Mouse (Mus musculus): ENCODE results near the gene Mrpl18. TPM values are rescaled to one million over a fixed set of nuclear protein-coding genes. Genes with fewer than 3 reads are reported as not detected.

Gene Mrpl18
- 54.3 TPM for polyA plus RNA-seq (2017; shearing (Covaris generic))

DNA sequence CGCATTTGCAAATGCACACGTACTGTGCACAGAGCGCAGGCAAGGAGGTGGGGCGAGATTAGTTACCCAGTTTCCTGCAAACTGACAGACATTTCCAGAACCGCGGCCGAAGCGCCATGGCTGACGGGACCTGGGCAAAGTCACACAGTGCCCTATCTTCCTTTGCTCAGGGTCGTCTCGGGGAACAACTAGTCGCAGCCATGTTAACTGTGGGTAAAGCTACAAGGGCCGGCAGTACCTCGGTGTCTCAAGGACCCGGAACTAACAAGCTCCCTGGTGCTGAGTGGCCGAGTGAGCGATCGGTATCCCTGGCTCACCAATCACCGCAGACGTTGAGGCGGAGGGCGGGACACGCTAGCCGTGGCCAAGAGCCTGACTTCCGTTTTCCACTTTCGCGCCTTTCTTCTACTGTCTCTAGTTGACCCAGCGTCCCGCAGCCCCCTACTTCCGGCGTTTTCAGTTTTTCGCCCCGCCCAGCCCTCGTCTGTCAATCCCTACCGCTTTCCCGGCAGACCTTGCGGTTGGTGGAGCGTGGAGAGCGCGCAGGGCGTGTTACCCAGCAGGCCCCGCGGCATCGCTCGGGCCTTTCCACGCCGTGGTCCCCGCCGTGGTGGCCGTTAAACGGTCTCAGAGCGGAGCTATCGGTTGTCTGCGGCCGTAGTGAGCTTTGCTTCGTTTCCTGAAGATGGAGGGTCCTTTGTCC, at the start of gene Mrpl18:
Mrpl18 (minus strand) TSS at position 465 of the 703 bp plus-strand sequence.

DNA sequence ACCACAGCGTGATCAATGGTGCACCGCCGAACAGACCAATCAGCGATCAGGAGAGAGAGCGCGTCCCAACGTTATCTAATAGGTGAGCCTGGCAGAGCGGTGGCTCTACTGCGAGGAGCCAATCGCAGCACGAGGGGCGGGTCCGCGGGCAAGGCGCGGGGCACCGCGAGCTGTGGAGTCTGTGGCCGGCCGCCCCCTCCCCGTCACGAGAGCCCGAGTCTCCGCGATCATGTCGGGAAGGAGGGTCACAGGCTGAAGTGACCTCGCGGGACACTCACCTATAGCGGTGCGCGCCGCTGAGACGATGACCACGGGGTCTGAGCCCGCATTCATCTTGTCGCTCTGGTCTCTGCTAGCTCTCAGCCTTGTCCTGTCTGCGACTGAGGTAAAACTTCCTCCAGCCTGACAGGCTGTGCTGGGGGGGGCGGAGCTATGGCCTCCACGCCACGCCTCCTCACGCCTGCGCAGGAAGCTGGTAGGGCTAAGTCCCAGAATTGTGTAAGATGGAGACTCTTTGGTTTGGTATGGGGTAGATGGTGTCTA, 44.3 kb upstream of the Mrpl18 start, which contains the start of gene Acat2:
Acat2 (minus strand) TSS at position 417 of the 543 bp plus-strand sequence.

DNA sequence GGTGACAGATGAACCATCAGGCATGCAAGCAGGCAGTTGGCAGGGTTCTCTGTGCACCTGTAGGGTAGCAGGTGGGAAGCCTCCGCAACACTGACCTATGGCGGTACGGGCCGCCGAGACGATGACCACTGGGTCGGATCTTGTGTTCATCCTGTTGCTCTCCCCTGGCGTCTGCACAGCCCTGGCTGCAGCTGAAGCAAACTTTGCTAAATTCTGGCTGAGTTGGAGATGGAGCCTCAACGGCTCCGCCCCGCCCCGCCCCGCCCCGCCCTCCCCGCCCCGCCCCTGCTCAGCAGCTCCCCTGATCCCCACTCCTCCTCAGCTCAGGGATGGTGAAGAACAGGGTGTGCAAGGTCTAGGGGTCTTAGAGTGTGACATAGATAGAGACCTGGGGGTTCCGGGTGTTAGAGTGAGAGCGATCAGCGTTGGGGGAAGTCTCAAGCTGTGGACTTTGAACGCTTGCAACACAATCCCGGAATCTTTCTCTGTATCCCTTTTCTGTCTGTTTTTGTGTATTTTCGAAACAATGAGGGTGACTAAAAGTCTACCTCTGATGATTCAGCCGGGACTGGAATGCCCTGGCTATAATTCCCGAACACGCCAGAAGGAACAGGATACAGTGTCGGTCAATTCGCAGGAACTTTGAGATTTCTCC, 24.1 kb upstream of the Mrpl18 start, which contains the start of gene Acat3:
Acat3 (minus strand) TSS at position 450 of the 655 bp plus-strand sequence.

DNA sequence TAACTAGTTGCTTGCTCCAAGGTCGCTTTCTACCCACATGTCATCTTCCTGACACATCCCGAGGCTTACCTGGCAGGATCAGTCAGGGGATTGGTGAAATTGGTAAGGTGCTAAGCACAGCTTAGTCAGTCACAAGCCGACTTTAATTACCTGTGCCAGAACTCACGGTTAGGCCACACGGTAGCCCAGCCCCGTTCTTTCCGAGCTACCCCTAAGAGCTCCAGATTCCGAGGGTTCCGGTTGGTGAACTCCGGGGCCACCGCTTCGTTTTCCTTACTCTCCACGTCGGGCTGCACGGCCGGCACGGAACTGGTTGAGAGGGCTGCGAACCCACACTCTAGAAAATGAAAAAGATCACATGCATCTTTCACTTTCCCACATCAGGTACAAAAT, 661 bp downstream of the Mrpl18 start, which contains the start of gene Tcp1:
Tcp1 (plus strand) TSS at position 214 of the 393 bp plus-strand sequence.

GRCm38 (mm10) chr17:12909361-12910280, 6.5 kb downstream of the Mrpl18 start, which contains the start of gene Pnldc1:
Pnldc1 (minus strand) TSS chr17:12910230.

DNA sequence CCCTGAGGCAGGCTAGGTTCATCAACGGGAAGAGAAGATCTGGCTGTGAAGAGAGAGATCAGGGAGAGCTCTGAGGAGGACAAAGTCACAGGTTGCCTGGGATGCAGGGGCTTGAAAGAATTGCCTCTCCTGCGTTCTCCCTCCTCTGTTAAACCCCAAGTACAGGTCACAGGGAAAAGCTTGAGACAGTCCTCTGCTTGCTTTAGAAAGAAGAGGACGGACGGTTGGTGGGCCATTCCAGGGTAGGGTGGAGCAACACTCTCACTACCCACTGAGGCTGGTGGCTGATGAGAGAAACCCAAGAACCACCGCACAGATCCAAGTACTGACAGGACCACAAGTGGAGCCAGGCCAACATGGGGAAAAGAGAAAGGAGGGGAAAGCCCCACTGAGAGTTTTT, 40.4 kb downstream of the Mrpl18 start, which contains the start of gene Mrgprh:
Mrgprh (plus strand) TSS at position 301 of the 400 bp plus-strand sequence.

GRCm38 (mm10) chr17:12868043-12868442, 48.1 kb downstream of the Mrpl18 start, which contains the start of gene Mas1:
Mas1 (minus strand) TSS chr17:12868143.

Other genes with a start within 250 kb of the Mrpl18 start
- not detected for gene Slc22a1, start 240.5 kb downstream of the Mrpl18 start, polyA plus RNA-seq (2017; shearing (Covaris generic))
- gene Igf2r, start 146.7 kb downstream of the Mrpl18 start, polyA plus RNA-seq (2017; shearing (Covaris generic)), result 44.3 TPM
- not detected for gene Mas1, start 48.2 kb downstream of the Mrpl18 start, polyA plus RNA-seq (2017; shearing (Covaris generic))
- gene Mrgprh, start 40.3 kb downstream of the Mrpl18 start, polyA plus RNA-seq (2017; shearing (Covaris generic)), result not detected
- gene Pnldc1, start 6.1 kb downstream of the Mrpl18 start, polyA plus RNA-seq (2017; shearing (Covaris generic)), result 2.1 TPM
- gene Tcp1, start 644 bp downstream of the Mrpl18 start, polyA plus RNA-seq (2017; shearing (Covaris generic)), result 218 TPM
- gene Acat3, start 24.3 kb upstream of the Mrpl18 start, polyA plus RNA-seq (2017; shearing (Covaris generic)), result 2.1 TPM
- 36.6 TPM for gene Acat2, start 44.4 kb upstream of the Mrpl18 start, polyA plus RNA-seq (2017; shearing (Covaris generic))
- 83.1 TPM for gene Wtap, start 77.8 kb upstream of the Mrpl18 start, polyA plus RNA-seq (2017; shearing (Covaris generic))
- gene Sod2, start 90.5 kb upstream of the Mrpl18 start, polyA plus RNA-seq (2017; shearing (Covaris generic)), result 101 TPM
- gene Gpr31b, start 136.0 kb upstream of the Mrpl18 start, polyA plus RNA-seq (2017; shearing (Covaris generic)), result not detected
- not detected for gene Tcp10b, start 144.8 kb upstream of the Mrpl18 start, polyA plus RNA-seq (2017; shearing (Covaris generic))
- gene Unc93a, start 215.5 kb upstream of the Mrpl18 start, polyA plus RNA-seq (2017; shearing (Covaris generic)), result 0.18 TPM